Comparison of ENCODE assay signal across 21 mouse cellular contexts in genomic region chr4:85006789-85007188, GRCm38 (mm10).
DNase-seq lines count a peak whose midpoint lies in the region; ATAC-seq lines count a peak whose summit lies in the region.
"Had no signal": no experiment of that assay in that cellular context is flagged by ENCODE, and none has a peak within 500 bp of the region (broad histone marks: within the 10 kb centered on the region; RNA-seq: fewer than 3 reads in every experiment).

No protein-coding gene starts in this region.

- no peaks in the 10 kb centered on the region for H3K27me3 ChIP-seq in midbrain, embryonic 12.5 days
- H3K27me3 ChIP-seq in midbrain, embryonic 10.5 days (ENCODE audit: low read depth, poor library complexity, severe bottlenecking): no peaks in the 10 kb centered on the region
- H3K27me3 ChIP-seq in embryonic facial prominence, embryonic 14.5 days (replicated peaks; ENCODE audit: control insufficient read depth, insufficient read depth, low read length): no peaks in the 10 kb centered on the region
- H3K27me3 ChIP-seq: forebrain, embryonic 12.5 days; limb, embryonic 12.5 days; liver, embryonic 12.5 days; neural tube, embryonic 15.5 days had no signal

- 56% methylated on average over 3 of the region's 3 CpGs for WGBS in midbrain, embryonic 12.5 days
- WGBS in midbrain, embryonic 10.5 days: 73% methylated on average over 3 of the region's 3 CpGs
- WGBS in embryonic facial prominence, embryonic 14.5 days: 59% methylated on average over 3 of the region's 3 CpGs

- H3K36me3 ChIP-seq in midbrain, embryonic 12.5 days: no peaks in the 10 kb centered on the region
- H3K36me3 ChIP-seq in midbrain, embryonic 10.5 days: no peaks in the 10 kb centered on the region
- no peaks in the 10 kb centered on the region for H3K36me3 ChIP-seq in embryonic facial prominence, embryonic 14.5 days (ENCODE audit: control insufficient read depth, insufficient read depth, low read length)
- H3K36me3 ChIP-seq: forebrain, embryonic 12.5 days; limb, embryonic 12.5 days; liver, embryonic 12.5 days; neural tube, embryonic 15.5 days had no signal

- no peak for DNase-seq in midbrain, embryonic 10.5 days (ENCODE audit: low spot score)
- DNase-seq in cerebellum, adult 8-10 months: peak; percentile 13
- peak; percentile 9 for DNase-seq in embryonic facial prominence, embryonic 14.5 days (ENCODE audit: low spot score)
- DNase-seq in retina, postnatal 1 day: peak; percentile 77
- DNase-seq in right cerebral cortex, adult 18-20 months: no peak
- no peak for DNase-seq in layer of hippocampus, adult 18-20 months (ENCODE audit: low spot score in 2 of 2)
- no peak for DNase-seq in gastrocnemius, postnatal 25 days
- DNase-seq: adrenal gland, adult 2 months; B cell, adult 2 months; heart, postnatal 10 days; kidney, adult 9 months; kidney, postnatal 4 days; lung, adult 2 months; lung, postnatal 36 days; thymus, postnatal 25 days had no signal

- H3K9me3 ChIP-seq in midbrain, embryonic 12.5 days: no peaks in the 10 kb centered on the region
- H3K9me3 ChIP-seq in midbrain, embryonic 10.5 days (replicated peaks): no peaks in the 10 kb centered on the region
- H3K9me3 ChIP-seq in embryonic facial prominence, embryonic 14.5 days (ENCODE audit: control insufficient read depth, low read length): no peaks in the 10 kb centered on the region
- H3K9me3 ChIP-seq: forebrain, embryonic 12.5 days; limb, embryonic 12.5 days; liver, embryonic 12.5 days; neural tube, embryonic 15.5 days had no signal

- no peaks in the 10 kb centered on the region for H3K4me1 ChIP-seq in midbrain, embryonic 12.5 days
- no peaks in the 10 kb centered on the region for H3K4me1 ChIP-seq in midbrain, embryonic 10.5 days
- H3K4me1 ChIP-seq in embryonic facial prominence, embryonic 14.5 days (ENCODE audit: control insufficient read depth, insufficient read depth, low read length): no peaks in the 10 kb centered on the region
- H3K4me1 ChIP-seq: limb, embryonic 12.5 days; liver, embryonic 12.5 days; neural tube, embryonic 15.5 days had no signal

- no peak overlapping the region for H3K9ac ChIP-seq in midbrain, embryonic 12.5 days (replicated peaks)
- H3K9ac ChIP-seq in embryonic facial prominence, embryonic 14.5 days (ENCODE audit: low read depth, low read length): no peak overlapping the region
- H3K9ac ChIP-seq: forebrain, embryonic 12.5 days; limb, embryonic 12.5 days; liver, embryonic 12.5 days; neural tube, embryonic 15.5 days had no signal

- H3K4me3 ChIP-seq in midbrain, embryonic 12.5 days: no peak overlapping the region
- H3K4me3 ChIP-seq in midbrain, embryonic 10.5 days: no peak overlapping the region
- no peak overlapping the region for H3K4me3 ChIP-seq in embryonic facial prominence, embryonic 14.5 days (ENCODE audit: low read depth, low read length)
- H3K4me3 ChIP-seq: forebrain, embryonic 12.5 days; limb, embryonic 12.5 days; liver, embryonic 12.5 days; neural tube, embryonic 15.5 days had no signal

- no peak overlapping the region for H3K4me2 ChIP-seq in midbrain, embryonic 12.5 days (replicated peaks)
- no peak overlapping the region for H3K4me2 ChIP-seq in embryonic facial prominence, embryonic 14.5 days (ENCODE audit: low read depth, low read length)
- H3K4me2 ChIP-seq: forebrain, embryonic 12.5 days; heart, embryonic 11.5 days; limb, embryonic 12.5 days; liver, embryonic 12.5 days; neural tube, embryonic 15.5 days had no signal

- no peak overlapping the region for H3K27ac ChIP-seq in midbrain, embryonic 12.5 days (replicated peaks)
- H3K27ac ChIP-seq in midbrain, embryonic 10.5 days (replicated peaks): no peak overlapping the region
- no peak overlapping the region for H3K27ac ChIP-seq in embryonic facial prominence, embryonic 14.5 days (replicated peaks; ENCODE audit: low read depth, low read length)
- H3K27ac ChIP-seq: forebrain, embryonic 12.5 days; limb, embryonic 12.5 days; liver, embryonic 12.5 days; neural tube, embryonic 15.5 days had no signal

- peak; percentile 85 for ATAC-seq in midbrain, embryonic 12.5 days (ENCODE audit: low FRiP score, low read depth)
- no peak for ATAC-seq in embryonic facial prominence, embryonic 14.5 days (ENCODE audit: low read depth)
- ATAC-seq: liver, embryonic 12.5 days had no signal

Comparison
In these comparisons a context has a peak if more than half of its experiments do, and no peak if none do; other contexts are left out.
1. DNase-seq: peak in cerebellum, adult 8-10 months (single experiment), embryonic facial prominence, embryonic 14.5 days (single experiment) and retina, postnatal 1 day (single experiment); none in midbrain, embryonic 10.5 days (single experiment), right cerebral cortex, adult 18-20 months (single experiment), layer of hippocampus, adult 18-20 months (0 of 2) and gastrocnemius, postnatal 25 days (single experiment).